Mouse (Mus musculus) embryonic fibroblast, embryonic 13.5 days (primary cell): Measurements from ENCODE around the gene Asb18.

Source experiments
- CTCF ChIP-seq: IDR thresholded peaks from 2 replicates; pipeline ENCODE4 v1.5.1; 2011; ENCODE audit warnings: mild to moderate bottlenecking, control low read depth, low read length, moderate library complexity, borderline replicate concordance; ENCODE audit not compliant: insufficient read depth
- POLR2A ChIP-seq: IDR thresholded peaks from 2 replicates; pipeline ENCODE4 v1.6.1; 2011; ENCODE audit warnings: low read depth, mild to moderate bottlenecking, control low read depth, low read length, moderate library complexity

DNA sequence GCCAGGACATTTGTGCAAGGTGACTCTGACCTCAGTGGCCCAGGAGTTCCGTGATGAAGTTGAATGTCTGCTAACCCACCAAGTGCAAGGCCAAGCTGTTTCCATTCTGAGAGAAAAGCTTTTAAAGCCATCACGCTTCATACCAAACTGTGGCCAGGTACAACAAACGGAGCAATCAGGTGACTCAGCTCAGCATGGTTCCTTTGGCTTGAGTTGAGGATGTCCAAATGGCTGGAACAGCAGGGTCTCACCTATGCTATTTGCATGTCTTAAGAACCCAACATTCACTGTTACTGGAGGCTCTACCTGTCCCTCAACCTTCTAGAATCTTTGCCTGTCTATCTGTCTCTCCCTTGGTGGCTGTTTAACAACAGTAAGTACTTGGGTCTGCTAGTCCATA is 45.6 kb upstream of the Asb18 start:
- TF ChIP-seq CTCF = no peak
- no peak for TF ChIP-seq POLR2A
